Mouse (Mus musculus) lung, adult 2 months (tissue): Measurements from ENCODE around the gene Cyp39a1. TPM values are rescaled to one million over a fixed set of nuclear protein-coding genes. Genes with fewer than 3 reads are reported as not detected.
A peak's percentile ranks its signal among the peaks of the same experiment; 100 is the strongest.

Experiments
- DNase-seq: peaks from one replicate; pipeline ENCODE4 v3.0.0; 2022
- H3K4me1 ChIP-seq: fragments of 200-500 bp; 2 replicates; pipeline ENCODE4 v1.6.1; 2011; ENCODE audit warnings: low read length; ENCODE audit not compliant: control insufficient read depth, insufficient read depth
- H3K4me3 ChIP-seq: fragments of 200-500 bp; replicated peaks from 2 replicates; pipeline ENCODE3; 2011; ENCODE audit warnings: low read depth, mild to moderate bottlenecking, control low read depth, low read length; ENCODE audit errors: extremely low read depth
- CTCF ChIP-seq: fragments of 200-500 bp; IDR thresholded peaks from 2 replicates; pipeline ENCODE4 v1.5.1; 2011; ENCODE audit warnings: mild to moderate bottlenecking, low read length, control low read depth; ENCODE audit not compliant: insufficient read depth
- POLR2A ChIP-seq: fragments of 200-500 bp; IDR thresholded peaks from 2 replicates; pipeline ENCODE4 v1.6.1; 2011; ENCODE audit warnings: low read depth, mild to moderate bottlenecking, control low read depth, low read length, borderline replicate concordance; ENCODE audit errors: extremely low read depth
- WGBS: fragments of 180-500 bp; shearing (Covaris S2); methylation state at CpG from one replicate; pipeline ENCODE4 v1.1.7; 2018; 5-methylcytosine and 5-hydroxymethylcytosine counted together
- polyA plus RNA-seq: library from polyadenylated mRNA; depleted of rRNA; stranded (reverse); fragments of >200 nt; gene quantifications from 2 replicates; pipeline ENCODE4 v1.2.3, GENCODE M21; 2012

The Cyp39a1 gene
- polyA plus RNA-seq, 1 experiment: 6.5 TPM

- Histone ChIP-seq H3K4me3 (no peak overlapping the region), H3K4me1 (no peaks in the 10 kb centered on the region; the same call in 1 of the 2 replicates)
- WGBS: 79% methylated on average over 7 of the region's 7 CpGs
- DNase-seq: no peak
- TF ChIP-seq POLR2A (no peak), CTCF (no peak)
These were observed 24.0 kb upstream of the Cyp39a1 start for GRCm38 (mm10) chr17:43643191-43643590.

DNA sequence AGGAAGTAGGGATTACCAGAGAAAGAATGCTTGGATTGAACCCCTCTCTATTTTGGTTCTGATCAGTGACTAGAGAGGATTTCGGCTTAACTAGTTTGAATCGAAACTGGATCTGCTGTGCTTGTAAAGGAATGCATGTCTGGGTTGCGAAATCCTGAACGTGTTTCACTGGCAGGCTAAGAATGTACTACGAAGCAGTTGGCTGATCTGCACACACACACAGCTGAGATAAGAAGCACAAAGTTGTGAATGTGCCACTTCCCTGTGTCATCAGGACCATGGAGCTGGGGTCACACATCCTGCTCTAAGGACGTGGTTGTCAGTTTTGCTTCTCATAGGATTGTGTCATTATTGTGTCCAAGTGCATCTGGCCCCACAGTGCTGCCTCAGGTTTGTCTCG, 22.9 kb upstream of the Cyp39a1 start:
- peak; percentile 11 for DNase-seq
- TF ChIP-seq POLR2A: no peak
- TF ChIP-seq CTCF: no peak
- Histone ChIP-seq H3K4me3 (no peak overlapping the region), H3K4me1 (no peaks in the 10 kb centered on the region; the same call in 1 of the 2 replicates)
- WGBS: 46% methylated on average over 7 of the region's 7 CpGs

- WGBS: 79% methylated on average over 3 of the region's 3 CpGs
- DNase-seq: no peak
- TF ChIP-seq CTCF: no peak
- TF ChIP-seq POLR2A: no peak
- Histone ChIP-seq H3K4me3 (no peak overlapping the region), H3K4me1 (no peaks in the 10 kb centered on the region; the same call in 1 of the 2 replicates)
These were observed 22.1 kb upstream of the Cyp39a1 start for GRCm38 (mm10) chr17:43645136-43645535.

- no peaks in the 10 kb centered on the region; the same call in 1 of the 2 replicates for H3K4me1 ChIP-seq
- H3K4me3 ChIP-seq: no peak overlapping the region
- TF ChIP-seq POLR2A: no peak
- no peak for TF ChIP-seq CTCF
- no peak for DNase-seq
- 52% methylated on average over 5 of the region's 5 CpGs for WGBS
These were observed 20.3 kb upstream of the Cyp39a1 start for GRCm38 (mm10) chr17:43646925-43647324.

GRCm38 (mm10) chr17:43649641-43650436, 17.4 kb upstream of the Cyp39a1 start:
- WGBS: 82% methylated on average over 10 of the region's 10 CpGs
- Histone ChIP-seq H3K4me1 (no peaks in the 10 kb centered on the region), H3K4me3 (no peak overlapping the region)
- DNase-seq: no peak
- no peak for TF ChIP-seq POLR2A
- TF ChIP-seq CTCF: 0 out of 2 replicates have a peak, but pooled peaks have one; percentile 18

DNA sequence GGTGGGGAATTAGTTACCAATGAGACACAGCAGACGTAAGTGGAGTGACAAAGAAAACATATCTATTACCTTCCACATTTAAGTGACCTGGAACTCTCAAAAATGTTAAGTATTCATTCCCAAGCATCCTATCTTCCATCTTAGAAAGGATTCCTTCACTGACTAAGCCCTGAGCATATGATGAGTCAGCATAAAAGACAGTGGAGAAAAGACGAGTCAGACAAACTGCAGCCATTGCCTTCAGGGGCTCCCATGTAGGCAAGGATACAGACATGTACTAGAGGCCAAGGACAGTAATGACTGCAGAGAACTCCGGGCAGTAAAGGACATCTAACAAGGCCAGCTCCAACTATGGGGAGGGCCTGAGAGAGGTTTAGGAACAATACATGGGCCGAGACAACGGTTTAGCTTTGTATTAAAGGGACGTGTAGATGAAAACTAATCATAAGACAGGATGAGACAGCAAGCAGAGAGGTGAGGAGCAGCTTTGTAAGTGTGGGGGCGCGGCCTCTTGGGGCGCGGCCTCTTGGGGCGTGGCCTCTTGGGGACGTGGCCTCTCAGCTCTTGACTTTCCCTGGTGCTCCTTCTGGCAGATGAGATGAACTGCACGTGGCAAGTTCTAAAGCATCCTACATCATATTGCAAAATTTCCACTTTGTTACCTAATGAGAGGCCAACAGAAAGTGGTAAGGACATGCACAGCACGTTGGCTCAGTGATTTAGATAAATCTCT, 15.7 kb upstream of the Cyp39a1 start:
- Histone ChIP-seq H3K4me3 (no peak overlapping the region), H3K4me1 (no peaks in the 10 kb centered on the region)
- 75% methylated on average over 14 of the region's 14 CpGs for WGBS
- no peak for DNase-seq
- TF ChIP-seq POLR2A: no peak
- no peak for TF ChIP-seq CTCF

DNA sequence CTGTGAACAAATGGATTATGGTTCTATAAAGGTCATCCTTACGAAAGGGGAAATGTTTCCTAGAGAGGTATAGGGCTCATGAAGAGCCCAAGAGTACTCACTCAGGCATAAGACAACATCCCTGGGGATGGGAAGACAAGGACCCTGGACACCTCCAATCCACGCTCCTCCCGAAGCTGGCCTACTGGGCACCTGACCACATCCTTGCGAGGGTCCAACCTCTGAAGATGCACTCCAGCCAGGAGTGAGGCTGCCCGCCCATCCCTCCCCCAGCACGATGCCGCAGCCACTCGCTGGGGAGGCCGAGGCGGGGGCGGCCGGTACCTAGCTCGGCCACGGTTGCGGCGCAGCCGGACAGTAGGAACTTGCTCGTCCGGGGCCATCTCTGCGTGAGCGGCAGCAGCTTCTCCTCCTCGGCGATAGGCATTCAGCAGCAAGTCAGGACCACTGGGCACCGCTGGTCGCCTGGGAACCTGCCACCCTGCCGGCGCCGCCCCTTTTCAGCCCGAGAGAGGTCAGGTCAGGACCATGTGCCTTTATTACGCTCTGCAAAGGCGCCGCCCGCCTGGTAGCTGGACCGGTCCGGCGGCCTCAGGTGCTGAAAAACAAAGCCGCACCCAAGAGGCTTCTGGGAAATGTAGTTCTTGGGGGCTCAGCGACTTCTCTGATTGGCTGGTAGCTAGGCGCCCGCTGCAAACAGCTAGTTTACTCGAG, 492 bp upstream of the Cyp39a1 start, which contains the start of gene Slc25a27:
TSS of gene Slc25a27 (minus strand) at position 639 of the 714 bp plus-strand sequence.
- TF ChIP-seq POLR2A (peak; percentile 40; the same call in 1 of the 2 replicates), CTCF (no peak)
- Histone ChIP-seq H3K4me3 (peak within 1 kb of the TSS; percentile 66), H3K4me1 (no peaks in the 10 kb centered on the region)
- peak; percentile 88 for DNase-seq
- WGBS: under 1% methylated on average over 41 of the region's 41 CpGs

GRCm38 (mm10) chr17:43669145-43669695, 2.0 kb downstream of the Cyp39a1 start:
- WGBS: 51% methylated on average over 6 of the region's 6 CpGs
- DNase-seq: no peak
- H3K4me3 ChIP-seq: no peak overlapping the region
- no peak for TF ChIP-seq CTCF
- TF ChIP-seq POLR2A: no peak
- H3K4me1 ChIP-seq: no peaks in the 10 kb centered on the region

- no peak for TF ChIP-seq CTCF
- TF ChIP-seq POLR2A: no peak
- Histone ChIP-seq H3K4me3 (no peak overlapping the region), H3K4me1 (peaks cover 6% of the 10 kb centered on the region)
- no peak for DNase-seq
- WGBS: 57% methylated on average over 4 of the region's 4 CpGs
These were observed 4.7 kb downstream of the Cyp39a1 start for GRCm38 (mm10) chr17:43671907-43672306.
